Mouse (Mus musculus): ENCODE measurements around the gene Rsu1. TPM values are rescaled to one million over a fixed set of nuclear protein-coding genes. Genes with fewer than 3 reads are reported as not detected.

Rsu1 gene
- total RNA-seq, 4 experiments from 2014 or later = 41.2 to 46.0 (median 41.6) TPM

- DNase-seq (ENCODE audit: low spot score) = no peak
Observed at GRCm38 (mm10) chr2:13060426-13061170, 210.6 kb downstream of the Rsu1 start.

DNA sequence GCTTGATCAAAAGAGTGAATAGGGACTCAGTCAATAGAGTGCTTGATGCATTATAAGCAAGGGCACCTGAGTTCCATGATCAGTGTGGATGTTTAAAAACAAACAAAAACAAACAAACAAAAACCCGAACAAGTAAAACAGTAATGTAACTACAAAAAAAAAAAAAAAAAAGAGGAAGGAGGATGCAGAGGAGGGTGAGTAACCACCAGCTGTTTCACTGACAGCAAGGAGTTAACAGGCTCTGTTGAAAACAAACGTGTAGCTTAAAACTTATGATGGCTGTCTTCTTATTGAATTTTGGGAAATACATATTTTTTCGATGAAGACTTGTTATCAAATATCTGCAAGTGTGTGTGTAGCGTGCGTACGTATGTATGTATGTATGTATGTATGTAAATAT is 222.6 kb downstream of the Rsu1 start:
- DNase-seq (ENCODE audit: low spot score) = no peak

DNA sequence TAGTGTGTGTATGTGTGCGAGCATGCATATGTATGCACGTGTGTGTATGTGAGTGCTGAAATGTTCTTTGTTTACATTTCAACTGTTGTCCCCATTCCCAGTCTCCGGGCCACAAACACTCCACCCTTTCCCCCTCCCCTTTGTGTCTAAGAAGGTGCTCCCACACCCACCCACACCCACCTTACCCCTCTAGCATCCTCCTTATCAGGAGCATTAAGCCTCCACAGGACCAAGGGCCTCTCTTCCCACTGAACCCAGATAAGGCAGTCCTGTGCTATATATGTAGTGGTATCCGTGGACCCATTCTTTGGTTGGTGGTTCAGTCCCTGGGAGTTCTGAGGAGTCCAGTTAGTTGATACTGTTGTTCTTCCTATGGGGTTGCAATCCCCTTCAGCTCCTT is 226.7 kb downstream of the Rsu1 start:
- DNase-seq (ENCODE audit: low spot score) = no peak

DNA sequence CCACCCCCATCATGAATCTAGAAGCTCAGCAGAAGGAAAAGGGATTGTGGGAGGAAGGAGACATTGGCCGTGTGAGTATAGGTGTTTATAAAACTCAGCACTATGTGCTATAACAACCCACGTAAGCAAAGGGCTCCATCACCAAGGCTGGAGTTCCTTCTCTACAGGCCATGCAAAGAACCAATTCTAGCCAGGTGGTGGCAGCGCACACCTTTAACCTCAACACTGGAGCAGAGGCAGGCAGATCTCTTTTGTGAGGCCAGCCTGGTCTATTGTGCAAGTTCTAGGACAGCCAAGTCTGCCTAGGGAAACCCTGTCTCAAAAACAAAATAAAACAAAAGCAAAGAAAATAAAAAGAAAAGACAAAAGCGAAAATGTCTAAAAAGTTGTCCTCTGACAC is 231.4 kb downstream of the Rsu1 start:
- DNase-seq (ENCODE audit: low spot score) = no peak

DNA sequence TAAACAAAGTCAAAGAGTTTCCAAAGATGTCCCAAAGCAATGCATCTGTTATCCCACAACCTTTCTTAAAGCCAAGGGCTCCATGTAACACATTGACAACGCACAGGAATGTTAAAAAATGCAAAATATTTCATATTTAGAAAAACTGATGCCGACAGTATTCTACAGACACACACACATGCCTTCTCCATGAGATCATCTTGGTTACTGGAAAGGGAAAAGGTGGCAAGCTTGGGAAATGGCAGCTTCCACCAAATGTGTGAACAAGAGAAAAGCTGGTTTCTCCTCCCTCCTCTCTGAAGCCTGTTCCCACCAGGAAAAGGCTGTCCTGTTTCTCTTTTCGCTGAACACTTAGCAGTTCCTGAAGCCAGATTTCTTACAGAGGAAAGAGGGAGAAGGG is 232.4 kb downstream of the Rsu1 start:
- DNase-seq (ENCODE audit: low spot score) = no peak

Other genes starting within 250 kb of the Rsu1 start
- 1 to 10 TPM in 2 of 4 experiments, under 1 TPM in 2; 0.95 to 1.4 (median 1.1) TPM for gene Cubn, start 220.4 kb upstream of the Rsu1 start, total RNA-seq (2022)

Measured in heart, adult 8-10 months (tissue).